Mouse (Mus musculus) midbrain, embryonic 14.5 days (tissue): ENCODE measurements around the gene Naa60. TPM values are rescaled to one million over a fixed set of nuclear protein-coding genes. Genes with fewer than 3 reads are reported as not detected.
A peak's percentile ranks its signal among the peaks of the same experiment; 100 is the strongest.
"Not testable (repeated sequence)": the region's sequence is repeated elsewhere in the genome, so short reads cannot be mapped to it uniquely, and the experiment has no call there.

Experiments
- ATAC-seq: fragments of 200-750 bp; cut with Nextera tagmentation; 2 replicates; pipeline ENCODE4 v1.8.0; 2017; ENCODE audit warnings: moderate number of reproducible peaks, moderate library complexity; ENCODE audit not compliant: low FRiP score, low TSS enrichment
- DNase-seq: peaks from one replicate; pipeline ENCODE4 v3.0.0-alpha.2; 2015
- H3K27ac ChIP-seq: fragments of 300-500 bp; sonication (generic); replicated peaks from 2 replicates; pipeline ENCODE4 v1.5.1; 2014; ENCODE audit warnings: mild to moderate bottlenecking, low read depth, low read length, moderate library complexity
- H3K27me3 ChIP-seq: fragments of 300-500 bp; sonication (generic); 2 replicates; pipeline ENCODE4 v1.6.1; 2014; ENCODE audit warnings: low read length, control low read depth, mixed read lengths; ENCODE audit not compliant: control insufficient read depth, insufficient read depth
- H3K36me3 ChIP-seq: fragments of 300-500 bp; sonication (generic); 2 replicates; pipeline ENCODE4 v1.6.1; 2014; ENCODE audit warnings: low read length, control low read depth; ENCODE audit not compliant: control insufficient read depth, insufficient read depth
- H3K4me1 ChIP-seq: fragments of 300-500 bp; sonication (generic); 2 replicates; pipeline ENCODE4 v1.6.1; 2014; ENCODE audit warnings: mild to moderate bottlenecking, antibody characterized with exemption, low read length, control low read depth; ENCODE audit not compliant: control insufficient read depth, insufficient read depth
- H3K4me2 ChIP-seq: fragments of 300-500 bp; sonication (generic); 2 replicates; pipeline ENCODE4 v1.6.1; 2014; ENCODE audit warnings: mild to moderate bottlenecking, low read length, moderate library complexity
- H3K4me3 ChIP-seq: fragments of 300-500 bp; sonication (generic); replicated peaks from 2 replicates; pipeline ENCODE4 v1.5.1; 2014; ENCODE audit warnings: low read depth, low read length
- H3K9ac ChIP-seq: fragments of 300-500 bp; sonication (generic); replicated peaks from 2 replicates; pipeline ENCODE4 v1.6.1; 2014; ENCODE audit warnings: mild to moderate bottlenecking, low read length, moderate library complexity
- H3K9me3 ChIP-seq: fragments of 300-500 bp; sonication (generic); 2 replicates; pipeline ENCODE4 v1.6.1; 2016; ENCODE audit warnings: low read length, control low read depth, mixed read lengths; ENCODE audit not compliant: control insufficient read depth
- WGBS: fragments of 180-500 bp; shearing (Covaris S2); extraction: QIAGEN DNeasy Blood & Tissue Kit; methylation state at CpG from one replicate; pipeline ENCODE4 v1.1.7; 2014; 5-methylcytosine and 5-hydroxymethylcytosine counted together
- polyA plus RNA-seq: library from polyadenylated mRNA; unstranded; fragments of >200 nt; fragmentation: Nextera tagmentation; extraction: Ambion mirVana; gene quantifications from 2 replicates; pipeline ENCODE4 v1.2.1, GENCODE M21; 2014

Gene Naa60
- polyA plus RNA-seq, 1 experiment from 2014 or later = 102 TPM

DNA sequence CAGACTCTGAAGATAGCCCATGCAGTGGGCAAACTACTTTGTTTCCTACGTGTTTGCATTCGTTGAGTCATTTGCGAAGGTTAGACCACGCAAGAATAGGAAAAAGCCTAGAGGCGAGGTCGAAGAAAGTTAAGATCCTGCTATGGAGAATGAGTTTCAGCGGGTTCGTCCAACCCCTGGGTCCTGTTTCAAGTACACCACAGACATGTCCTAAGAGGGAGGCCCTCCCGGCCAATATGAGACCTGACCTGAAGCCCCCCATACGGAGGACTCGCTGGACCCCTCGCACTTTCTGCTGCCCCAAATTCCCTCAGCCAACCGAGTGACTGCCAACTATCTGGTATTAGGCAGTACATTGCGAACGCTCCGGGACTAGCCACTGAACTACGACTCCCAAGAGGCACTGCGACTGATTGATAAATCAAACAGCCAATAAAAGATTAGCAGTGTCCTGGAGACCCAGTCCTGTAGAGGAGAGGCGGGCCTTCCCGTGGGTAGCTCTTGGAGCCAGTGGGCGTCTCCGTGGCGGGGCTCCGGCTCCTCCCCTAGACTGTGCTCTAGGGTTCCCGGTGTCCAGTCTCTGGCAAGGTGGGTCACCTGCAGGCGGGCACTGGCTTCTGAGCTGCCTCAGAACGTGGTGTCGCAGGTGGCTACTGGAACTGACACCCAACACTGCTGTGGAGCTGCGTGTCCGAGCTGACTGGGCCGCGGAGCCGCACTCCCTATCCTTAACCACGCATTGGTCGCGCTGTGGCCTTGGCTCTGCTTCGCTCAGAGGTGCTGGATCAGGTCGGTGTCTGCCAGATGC lies 25.3 kb upstream of the Naa60 start, which contains the start of gene Zfp174:
Zfp174 (plus strand) TSS at position 558 of the 808 bp plus-strand sequence.
- Histone ChIP-seq H3K27me3 (no peaks in the 10 kb centered on the region), H3K4me2 (peak within 1 kb of the TSS; percentile 68), H3K36me3 (no peaks in the 10 kb centered on the region), H3K4me3 (peak within 1 kb of the TSS; percentile 71), H3K27ac (0 out of 2 replicates have a peak within 1 kb of the TSS, but pooled peaks have one; percentile 26), H3K9me3 (no peaks in the 10 kb centered on the region), H3K9ac (peak within 1 kb of the TSS; percentile 71), H3K4me1 (peaks cover 10% of the 10 kb centered on the region; the same call in 1 of the 2 replicates)
- DNase-seq (peak; percentile 98), ATAC-seq (peak; percentile 98)
- WGBS = 3% methylated on average over 38 of the region's 38 CpGs

DNA sequence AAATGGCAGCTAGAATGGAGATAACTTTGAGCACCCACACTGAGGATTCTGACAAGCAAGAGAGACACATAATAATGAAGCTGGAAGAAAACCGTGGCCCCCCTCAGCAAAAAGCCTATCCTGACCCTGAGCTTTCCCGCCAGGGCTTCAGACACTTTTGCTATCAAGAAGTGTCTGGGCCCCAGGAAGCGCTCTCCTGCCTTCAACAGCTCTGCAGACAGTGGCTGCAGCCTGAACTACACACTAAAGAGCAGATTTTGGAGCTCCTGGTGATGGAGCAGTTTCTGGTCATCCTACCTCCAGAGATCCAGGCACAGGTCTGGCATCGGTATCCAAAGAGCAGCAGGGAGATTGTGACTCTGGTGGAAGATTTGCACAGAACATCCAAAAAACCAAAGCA lies 24.3 kb upstream of the Naa60 start:
- Histone ChIP-seq H3K27ac (no peak overlapping the region), H3K9me3 (no peaks in the 10 kb centered on the region), H3K4me1 (peaks cover 9% of the 10 kb centered on the region; the same call in 1 of the 2 replicates), H3K36me3 (no peaks in the 10 kb centered on the region), H3K9ac (peak overlapping the region; percentile 71), H3K4me3 (peak overlapping the region; percentile 71), H3K4me2 (peak overlapping the region; percentile 68), H3K27me3 (no peaks in the 10 kb centered on the region)
- ATAC-seq (no peak), DNase-seq (peak; percentile 13)
- WGBS = 65% methylated on average over 4 of the region's 4 CpGs

DNA sequence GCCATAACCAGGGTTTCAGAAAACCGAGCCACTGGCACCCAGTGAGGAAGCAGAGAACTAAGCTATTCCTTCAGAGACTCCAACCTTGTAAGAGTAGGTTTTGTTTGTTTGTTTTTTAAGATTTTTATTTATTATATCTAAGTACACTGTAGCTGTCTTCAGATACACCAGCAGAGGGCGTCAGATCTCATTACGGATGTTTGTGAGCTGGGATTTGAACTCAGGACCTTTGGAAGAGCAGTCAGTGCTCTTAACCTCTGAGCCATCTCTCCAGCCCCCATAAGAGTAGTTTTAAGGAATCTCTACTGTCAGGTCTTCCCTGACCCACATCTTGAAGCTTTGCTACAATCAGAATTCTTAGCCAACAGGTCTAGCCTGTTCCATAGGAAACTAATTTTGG lies 23.8 kb upstream of the Naa60 start:
- no peak for ATAC-seq
- Histone ChIP-seq H3K27me3 (no peaks in the 10 kb centered on the region), H3K36me3 (no peaks in the 10 kb centered on the region), H3K4me1 (peaks cover 8% of the 10 kb centered on the region; the same call in 1 of the 2 replicates), H3K4me3 (no peak overlapping the region), H3K9me3 (no peaks in the 10 kb centered on the region), H3K9ac (no peak overlapping the region), H3K4me2 (no peak overlapping the region; the same call in 1 of the 2 replicates), H3K27ac (no peak overlapping the region)
- WGBS = 71% methylated on average over 3 of the region's 3 CpGs
- no peak for DNase-seq

DNA sequence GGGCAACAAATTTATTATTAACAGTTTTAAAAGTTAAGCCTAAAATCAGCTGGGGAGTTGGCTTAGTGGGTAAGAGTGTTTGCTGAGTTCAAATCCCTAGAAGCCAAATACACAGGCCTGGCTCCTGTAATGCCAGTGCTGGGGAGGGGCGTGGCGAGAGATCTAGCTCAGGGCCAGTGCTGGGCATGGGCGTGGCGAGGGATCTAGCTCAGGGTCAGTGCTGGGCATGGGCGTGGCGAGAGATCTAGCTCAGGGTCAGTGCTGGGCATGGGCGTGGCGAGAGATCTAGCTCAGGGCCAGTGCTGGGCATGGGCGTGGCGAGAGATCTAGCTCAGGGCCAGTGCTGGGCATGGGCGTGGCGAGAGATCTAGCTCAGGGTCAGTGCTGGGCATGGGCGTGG lies 20.9 kb upstream of the Naa60 start:
- not testable (repeated sequence) for H3K36me3 ChIP-seq, H3K4me2 ChIP-seq, ATAC-seq, DNase-seq, H3K9me3 ChIP-seq, H3K27ac ChIP-seq, H3K4me1 ChIP-seq, H3K9ac ChIP-seq, H3K27me3 ChIP-seq, H3K4me3 ChIP-seq
- WGBS = 88% methylated on average over 13 of the region's 13 CpGs

DNA sequence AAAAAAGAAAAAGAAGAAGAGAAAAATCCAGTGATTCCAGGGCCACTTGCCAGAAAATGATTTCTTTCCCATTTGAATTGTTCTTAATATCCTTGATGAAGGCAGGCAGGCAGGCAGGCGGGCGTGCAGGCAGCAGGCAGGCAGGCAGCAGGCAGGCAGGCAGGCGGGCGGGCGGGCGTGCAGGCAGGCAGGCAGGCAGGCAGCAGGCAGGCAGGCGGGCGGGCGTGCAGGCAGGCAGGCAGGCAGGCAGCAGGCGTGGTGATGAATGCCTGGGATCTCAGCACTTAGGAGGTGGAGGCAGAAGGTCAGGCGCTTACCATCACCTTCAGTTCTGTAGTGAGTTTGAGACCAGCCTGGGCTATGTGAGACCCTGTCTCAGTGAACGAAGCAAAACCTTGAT lies 19.6 kb upstream of the Naa60 start:
- H3K4me2 ChIP-seq = no peak overlapping the region

DNA sequence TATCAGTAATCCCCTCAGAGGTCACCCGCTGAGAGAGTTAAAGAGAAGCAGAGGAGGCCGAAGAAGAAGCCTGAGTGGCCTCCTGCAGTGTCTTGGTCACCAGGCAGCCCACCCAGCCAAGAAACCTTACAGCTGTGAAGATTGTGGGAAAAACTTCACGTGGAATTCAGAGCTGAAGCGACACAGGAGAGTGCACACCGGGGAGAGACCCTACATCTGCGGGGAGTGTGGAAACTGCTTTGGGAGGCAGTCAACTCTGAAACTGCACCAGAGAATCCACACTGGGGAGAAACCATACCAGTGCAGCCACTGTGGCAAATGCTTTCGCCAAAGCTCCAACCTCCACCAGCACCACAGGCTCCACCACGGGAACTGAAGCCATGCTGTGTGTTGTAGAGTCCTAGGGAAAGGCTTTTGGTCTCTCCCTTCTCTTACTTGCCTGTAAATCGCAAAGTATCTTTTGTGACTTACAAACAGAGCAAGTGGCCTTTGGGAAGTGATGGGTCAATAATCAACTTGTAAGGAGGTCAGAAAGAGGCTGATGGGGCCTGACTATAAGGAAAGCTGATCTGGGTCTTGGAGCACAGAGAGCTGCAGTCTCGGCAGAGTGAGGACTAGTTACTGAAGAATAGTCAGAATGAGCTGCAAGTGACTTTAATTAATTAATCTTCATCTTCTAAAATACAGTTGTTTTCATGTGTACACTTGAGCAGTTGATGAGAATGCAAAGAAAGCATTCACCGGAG lies 17.6 kb upstream of the Naa60 start:
- 0 out of 2 replicates have a peak, but pooled peaks cover 2% of the 10 kb centered on the region for H3K4me1 ChIP-seq
- 38% methylated on average over 11 of the region's 11 CpGs for WGBS
- H3K27ac ChIP-seq = no peak overlapping the region
- no peak overlapping the region for H3K4me3 ChIP-seq
- no peak overlapping the region for H3K9ac ChIP-seq
- no peaks in the 10 kb centered on the region for H3K36me3 ChIP-seq
- ATAC-seq = no peak
- no peaks in the 10 kb centered on the region for H3K27me3 ChIP-seq
- DNase-seq = no peak
- H3K4me2 ChIP-seq = no peak overlapping the region
- H3K9me3 ChIP-seq = no peaks in the 10 kb centered on the region

More for the DNA sequence above, 19.6 kb upstream of the Naa60 start:
- no peaks in the 10 kb centered on the region for H3K36me3 ChIP-seq
- H3K9ac ChIP-seq = no peak overlapping the region
- H3K27me3 ChIP-seq = no peaks in the 10 kb centered on the region
- DNase-seq (no peak), ATAC-seq (no peak)
- peaks cover 7% of the 10 kb centered on the region; the same call in 1 of the 2 replicates for H3K4me1 ChIP-seq
- H3K4me3 ChIP-seq = no peak overlapping the region
- H3K27ac ChIP-seq = no peak overlapping the region
- H3K9me3 ChIP-seq = no peaks in the 10 kb centered on the region
- WGBS = 31% methylated on average over 12 of the region's 12 CpGs

DNA sequence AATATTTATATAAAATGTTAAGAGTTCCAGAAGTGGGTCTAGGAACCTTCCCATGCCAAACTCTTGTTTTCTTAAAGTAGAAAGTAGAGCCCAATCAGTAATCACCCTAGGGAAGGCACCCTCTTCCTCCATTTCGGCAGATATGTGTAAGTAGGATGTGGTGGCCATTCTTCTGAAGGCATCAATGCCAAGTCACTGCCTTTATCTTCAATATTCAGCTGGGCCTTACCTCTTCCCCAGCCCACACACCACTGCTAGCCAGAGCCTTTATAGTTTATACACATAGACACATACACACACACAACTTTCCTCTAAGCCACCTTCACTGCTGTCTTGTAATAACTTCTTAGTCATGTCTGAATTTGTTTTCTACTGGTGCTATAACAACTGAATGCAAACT lies 16.4 kb upstream of the Naa60 start:
- H3K4me2 ChIP-seq = no peak overlapping the region
- 0 out of 2 replicates have a peak, but pooled peaks cover 2% of the 10 kb centered on the region for H3K4me1 ChIP-seq
- peaks cover 6% of the 10 kb centered on the region for H3K36me3 ChIP-seq
- H3K4me3 ChIP-seq = no peak overlapping the region
- H3K9me3 ChIP-seq = no peaks in the 10 kb centered on the region
- 94% methylated on average over 1 of the region's 1 CpGs for WGBS
- no peaks in the 10 kb centered on the region for H3K27me3 ChIP-seq
- DNase-seq (no peak), ATAC-seq (no peak)
- no peak overlapping the region for H3K9ac ChIP-seq
- no peak overlapping the region for H3K27ac ChIP-seq

DNA sequence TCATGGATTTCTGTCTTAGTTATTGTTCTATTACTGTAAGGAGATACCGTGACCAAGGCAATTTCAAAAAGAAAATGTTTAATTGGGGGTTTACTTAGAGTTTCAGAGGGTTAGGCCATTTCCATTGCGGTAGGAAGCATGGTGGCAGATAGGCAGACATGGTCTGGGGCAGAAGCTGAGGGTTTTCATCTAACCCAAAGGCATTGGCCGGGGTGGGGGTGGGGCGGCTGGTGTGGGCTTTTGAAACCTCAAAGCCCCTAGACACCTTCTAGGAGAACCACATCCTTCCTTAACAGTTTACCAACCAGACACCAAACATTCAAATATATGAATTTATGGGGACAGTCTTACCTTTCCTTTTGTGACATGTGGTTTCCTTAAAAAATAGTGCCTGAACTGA lies 12.9 kb upstream of the Naa60 start:
- 96% methylated on average over 4 of the region's 4 CpGs for WGBS
- ATAC-seq (no peak), DNase-seq (no peak)
- Histone ChIP-seq H3K4me2 (no peak overlapping the region), H3K27me3 (no peaks in the 10 kb centered on the region), H3K4me3 (no peak overlapping the region), H3K27ac (no peak overlapping the region), H3K9ac (no peak overlapping the region), H3K9me3 (no peaks in the 10 kb centered on the region), H3K4me1 (no peaks in the 10 kb centered on the region), H3K36me3 (peaks cover 27% of the 10 kb centered on the region)
